Mouse (Mus musculus): ENCODE data around the gene Plch2. TPM values are rescaled to one million over a fixed set of nuclear protein-coding genes. Genes with fewer than 3 reads are reported as not detected.

The Plch2 gene
- polyA plus RNA-seq (2012) = not detected in 2 replicates

DNA sequence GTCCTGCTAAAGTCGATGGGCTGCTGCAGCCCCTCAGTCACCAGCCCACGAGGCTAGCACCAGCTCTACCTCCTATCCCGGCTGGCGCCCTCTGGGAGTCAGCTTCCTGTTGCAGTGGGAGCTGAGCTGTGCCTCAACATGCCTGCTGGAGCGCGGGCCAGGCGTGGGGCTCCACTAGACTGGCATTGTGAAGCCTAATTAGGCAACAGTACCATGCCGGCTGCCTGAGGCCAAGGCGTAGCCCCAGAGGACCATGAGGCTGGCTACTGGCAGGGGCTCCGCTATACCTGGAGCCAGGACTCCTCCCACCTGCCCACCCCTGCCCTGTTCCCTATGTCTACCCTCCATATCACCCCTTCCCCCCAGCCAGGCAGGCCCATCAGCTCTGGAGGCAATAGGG is at the start of gene Plch2:
Gene Plch2, minus strand, starts transcription at position 61 of the 400 bp plus-strand sequence.
- Histone ChIP-seq H3K4me1 (ENCODE audit: control insufficient read depth) (no peaks in the 10 kb centered on the region), H3K36me3 (ENCODE audit: control insufficient read depth) (no peaks in the 10 kb centered on the region), H3K27me3 (ENCODE audit: control insufficient read depth) (peaks cover 9% of the 10 kb centered on the region), H3K4me3 (replicated peaks) (no peak within 1 kb of the TSS), H3K9me3 (ENCODE audit: control insufficient read depth, low read length) (no peaks in the 10 kb centered on the region)
- no peak for TF ChIP-seq GATA1 (IDR thresholded peaks at IDR 0.05; ENCODE audit: low read length)
- no peak for TF ChIP-seq TAL1 (IDR thresholded peaks at IDR 0.05; ENCODE audit: low read length)

DNA sequence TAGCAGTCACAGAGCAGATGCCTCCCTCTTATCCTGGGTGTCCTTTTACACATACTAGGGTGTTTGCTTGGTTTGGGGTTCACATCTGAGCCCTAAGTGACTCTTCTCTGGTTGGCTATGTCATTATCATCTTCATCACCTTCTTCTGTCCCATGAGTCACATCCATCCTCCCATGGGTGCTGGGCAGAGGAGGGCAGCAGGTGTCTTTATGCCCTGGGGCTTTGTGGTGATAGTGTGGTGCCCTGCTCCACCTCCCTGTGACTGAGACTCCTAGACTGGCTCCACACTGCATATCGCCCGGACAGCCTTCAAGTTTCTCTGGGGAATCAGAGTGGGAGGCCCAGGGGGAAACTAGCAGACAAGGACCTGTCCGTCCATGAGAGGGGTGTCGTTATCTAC is 42.0 kb upstream of the Plch2 start:
- no peaks in the 10 kb centered on the region for H3K36me3 ChIP-seq (ENCODE audit: control insufficient read depth)
- TF ChIP-seq GATA1 (IDR thresholded peaks at IDR 0.05; ENCODE audit: low read length) (no peak), TAL1 (IDR thresholded peaks at IDR 0.05; ENCODE audit: low read length) (no peak)
- no peak overlapping the region for H3K4me3 ChIP-seq (replicated peaks)
- H3K9me3 ChIP-seq (ENCODE audit: control insufficient read depth, low read length) = no peaks in the 10 kb centered on the region
- H3K4me1 ChIP-seq (ENCODE audit: control insufficient read depth) = no peaks in the 10 kb centered on the region
- no peaks in the 10 kb centered on the region for H3K27me3 ChIP-seq (ENCODE audit: control insufficient read depth)

DNA sequence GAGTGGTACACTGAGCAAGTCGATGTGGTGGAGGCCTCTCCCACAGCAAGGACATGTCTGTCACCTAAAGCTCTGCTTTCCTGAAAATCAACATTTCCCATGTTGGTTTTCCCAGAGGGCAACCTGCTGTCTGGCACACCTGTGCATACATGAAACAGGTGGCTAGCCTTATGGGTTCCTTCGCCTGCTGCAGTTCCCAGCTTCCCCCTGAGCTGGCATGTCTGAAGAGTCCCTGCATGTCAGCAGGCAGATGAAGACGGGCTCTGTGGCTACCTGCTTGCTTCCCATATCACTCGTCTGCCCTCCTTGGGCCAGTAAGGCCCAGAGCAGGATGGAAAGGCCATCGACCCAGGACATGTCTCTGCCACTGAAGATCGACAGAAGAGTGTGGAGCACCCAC is 40.9 kb upstream of the Plch2 start:
- Histone ChIP-seq H3K9me3 (ENCODE audit: control insufficient read depth, low read length) (no peaks in the 10 kb centered on the region), H3K36me3 (ENCODE audit: control insufficient read depth) (peaks cover 7% of the 10 kb centered on the region), H3K27me3 (ENCODE audit: control insufficient read depth) (no peaks in the 10 kb centered on the region), H3K4me1 (ENCODE audit: control insufficient read depth) (no peaks in the 10 kb centered on the region), H3K4me3 (replicated peaks) (no peak overlapping the region)
- TF ChIP-seq GATA1 (IDR thresholded peaks at IDR 0.05; ENCODE audit: low read length) = no peak
- TF ChIP-seq TAL1 (IDR thresholded peaks at IDR 0.05; ENCODE audit: low read length) = no peak

DNA sequence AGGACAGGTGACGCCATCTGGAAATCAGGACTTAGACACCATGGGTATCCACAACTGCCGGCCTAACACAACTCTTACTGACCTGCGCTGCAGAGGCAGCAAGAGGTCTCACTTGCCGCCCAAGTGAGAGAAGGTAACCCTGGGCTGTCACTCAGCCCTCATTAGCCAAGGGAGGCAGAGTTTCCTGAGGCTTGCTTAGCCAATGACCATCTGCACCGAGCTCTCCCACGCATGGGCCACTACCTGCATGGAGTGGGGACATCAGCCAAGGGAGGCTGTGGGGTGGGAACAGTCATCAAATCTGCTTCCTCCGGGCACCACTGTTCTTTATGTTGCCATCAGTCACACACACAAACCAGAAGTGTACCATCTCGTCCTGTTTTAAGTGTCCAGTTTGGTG is 39.4 kb upstream of the Plch2 start:
- TF ChIP-seq GATA1 (IDR thresholded peaks at IDR 0.05; ENCODE audit: low read length) (no peak), TAL1 (IDR thresholded peaks at IDR 0.05; ENCODE audit: low read length) (no peak)
- Histone ChIP-seq H3K4me1 (ENCODE audit: control insufficient read depth) (no peaks in the 10 kb centered on the region; the same call in 1 of the 2 replicates), H3K4me3 (replicated peaks) (no peak overlapping the region), H3K27me3 (ENCODE audit: control insufficient read depth) (no peaks in the 10 kb centered on the region), H3K9me3 (ENCODE audit: control insufficient read depth, low read length) (no peaks in the 10 kb centered on the region), H3K36me3 (ENCODE audit: control insufficient read depth) (peaks cover 12% of the 10 kb centered on the region)

DNA sequence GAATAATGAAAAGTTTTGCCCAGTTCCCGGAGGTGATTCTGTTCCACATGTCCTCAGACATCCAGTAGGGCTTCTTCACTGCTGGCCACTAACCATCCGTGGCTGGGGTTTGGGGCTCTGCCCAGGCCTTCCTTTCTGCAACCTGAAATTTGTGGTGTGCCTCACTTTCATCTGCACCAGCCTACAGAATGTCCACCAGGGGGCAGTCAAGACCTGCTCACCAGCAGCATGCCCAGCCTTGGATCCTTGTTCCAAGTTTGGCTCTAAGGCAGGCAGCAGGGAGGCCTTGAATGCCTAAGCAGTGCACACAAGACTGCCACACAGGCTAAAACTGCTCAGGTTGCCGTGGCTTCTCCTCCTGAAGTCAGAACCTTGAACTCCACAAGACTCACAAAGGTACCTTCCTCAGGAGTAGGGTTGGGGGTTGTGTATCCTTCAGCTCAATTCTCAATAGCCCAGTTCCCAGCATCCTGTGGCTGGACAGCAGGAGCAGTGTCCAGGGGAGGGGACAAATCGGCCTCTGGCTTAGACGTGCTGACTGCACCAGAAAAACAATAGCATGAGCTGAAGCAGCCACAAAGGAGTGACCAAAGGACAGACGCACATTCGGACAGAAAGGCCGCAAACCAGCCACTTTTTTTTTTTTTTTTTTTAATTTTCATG is 38.8 kb upstream of the Plch2 start:
- Histone ChIP-seq H3K27me3 (ENCODE audit: control insufficient read depth) (no peaks in the 10 kb centered on the region), H3K4me1 (ENCODE audit: control insufficient read depth) (no peaks in the 10 kb centered on the region; the same call in 1 of the 2 replicates), H3K9me3 (ENCODE audit: control insufficient read depth, low read length) (no peaks in the 10 kb centered on the region), H3K4me3 (replicated peaks) (no peak overlapping the region), H3K36me3 (ENCODE audit: control insufficient read depth) (peaks cover 12% of the 10 kb centered on the region)
- no peak for TF ChIP-seq GATA1 (IDR thresholded peaks at IDR 0.05; ENCODE audit: low read length)
- TF ChIP-seq TAL1 (IDR thresholded peaks at IDR 0.05; ENCODE audit: low read length) = no peak

DNA sequence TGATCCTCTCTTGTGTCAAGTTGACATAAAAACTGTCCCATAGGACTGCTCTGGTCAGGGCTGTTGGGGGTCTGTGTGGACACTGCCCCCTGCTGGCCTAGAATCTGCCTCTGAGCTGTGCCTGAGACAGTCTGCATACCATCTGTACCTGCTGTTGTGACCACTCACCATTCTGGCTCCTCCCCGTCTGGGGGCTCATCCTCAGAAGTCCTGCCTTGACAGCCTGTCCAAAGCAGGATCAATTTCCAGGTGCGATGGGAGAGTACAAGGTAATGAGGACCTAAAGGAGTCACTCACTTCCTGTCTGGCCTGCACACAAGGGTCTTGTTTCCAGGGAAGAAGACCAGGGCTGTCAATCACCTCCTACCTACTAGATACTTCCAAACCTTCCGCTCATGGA is 38.0 kb upstream of the Plch2 start:
- H3K9me3 ChIP-seq (ENCODE audit: control insufficient read depth, low read length) = no peaks in the 10 kb centered on the region
- no peaks in the 10 kb centered on the region for H3K27me3 ChIP-seq (ENCODE audit: control insufficient read depth)
- no peak overlapping the region for H3K4me3 ChIP-seq (replicated peaks)
- H3K4me1 ChIP-seq (ENCODE audit: control insufficient read depth) = no peaks in the 10 kb centered on the region; the same call in 1 of the 2 replicates
- peaks cover 16% of the 10 kb centered on the region for H3K36me3 ChIP-seq (ENCODE audit: control insufficient read depth)
- TF ChIP-seq GATA1 (IDR thresholded peaks at IDR 0.05; ENCODE audit: low read length) (no peak), TAL1 (IDR thresholded peaks at IDR 0.05; ENCODE audit: low read length) (no peak)

DNA sequence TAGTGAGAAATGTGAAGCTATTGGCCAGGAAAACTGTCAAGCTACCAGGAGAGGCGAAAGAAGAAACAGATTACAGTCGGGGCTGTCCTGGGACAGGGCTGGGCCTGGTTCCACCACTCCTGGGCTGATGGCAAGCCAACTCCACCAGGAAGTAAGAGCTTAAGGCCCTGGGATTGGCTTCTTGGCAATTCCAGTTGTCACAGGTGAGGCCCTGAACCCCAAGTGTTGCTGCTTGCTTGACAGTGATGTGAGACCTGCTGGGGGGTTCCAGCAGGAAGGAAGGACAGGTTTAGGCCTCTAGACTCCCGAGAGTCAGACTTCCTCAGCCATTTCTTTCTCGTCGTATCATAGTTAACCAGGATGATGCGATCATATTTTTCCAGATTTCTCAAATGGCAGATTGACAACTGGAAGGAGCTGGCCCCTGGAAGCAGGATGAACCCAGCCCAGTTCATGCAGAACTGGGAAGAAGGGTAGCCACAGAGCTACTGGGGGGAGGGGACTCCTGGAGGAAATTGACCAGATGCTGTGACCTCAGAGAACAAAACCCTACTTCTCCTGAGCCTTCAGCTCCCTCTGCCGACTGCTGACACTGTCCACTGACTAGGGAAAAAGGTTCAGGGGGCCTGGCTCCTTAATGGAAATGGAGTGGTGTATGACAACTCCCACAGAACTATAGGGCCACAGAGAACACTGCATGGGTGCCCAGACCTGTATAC is 37.0 kb upstream of the Plch2 start:
- no peaks in the 10 kb centered on the region for H3K9me3 ChIP-seq (ENCODE audit: control insufficient read depth, low read length)

DNA sequence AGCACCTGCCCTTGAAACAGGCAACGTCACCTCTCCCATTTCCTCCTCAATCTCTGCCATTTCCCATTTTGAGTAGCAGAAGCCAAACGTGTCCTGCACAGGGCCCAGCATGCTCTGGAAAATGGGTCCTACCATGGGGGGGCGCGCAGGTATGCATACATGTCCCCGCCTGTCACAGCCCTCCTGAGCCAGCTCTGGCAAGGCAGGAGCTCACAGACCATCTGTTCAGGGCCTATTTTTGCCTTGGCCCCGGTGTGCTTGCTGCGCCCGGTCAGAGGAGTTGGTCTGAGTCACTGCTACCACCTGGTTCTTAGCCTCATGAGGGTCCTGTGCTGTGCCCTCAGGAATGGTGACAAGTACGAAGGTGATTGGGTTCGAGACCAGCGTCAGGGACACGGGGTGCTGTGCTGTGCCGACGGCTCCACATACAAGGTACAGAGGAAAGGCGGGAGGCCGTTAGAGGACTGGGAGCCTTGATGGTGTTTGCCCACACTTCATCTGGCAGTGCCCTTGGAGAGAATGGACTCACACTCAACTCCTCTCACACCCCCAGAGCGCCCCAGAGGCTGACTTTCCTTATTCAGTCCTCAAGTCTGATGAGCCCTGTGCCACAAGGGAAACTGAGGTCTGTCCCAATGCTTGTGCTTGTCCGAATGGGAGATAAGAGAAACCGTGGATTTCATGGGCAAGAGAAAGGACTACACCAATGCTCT is 36.3 kb upstream of the Plch2 start:
- H3K36me3 ChIP-seq (ENCODE audit: control insufficient read depth) = peaks cover 23% of the 10 kb centered on the region
- H3K4me1 ChIP-seq (ENCODE audit: control insufficient read depth) = no peaks in the 10 kb centered on the region; the same call in 1 of the 2 replicates
- no peaks in the 10 kb centered on the region for H3K27me3 ChIP-seq (ENCODE audit: control insufficient read depth)
- no peak overlapping the region for H3K4me3 ChIP-seq (replicated peaks)
- no peaks in the 10 kb centered on the region for H3K9me3 ChIP-seq (ENCODE audit: control insufficient read depth, low read length)
- TF ChIP-seq TAL1 (IDR thresholded peaks at IDR 0.05; ENCODE audit: low read length) (no peak), GATA1 (IDR thresholded peaks at IDR 0.05; ENCODE audit: low read length) (no peak)

More for the DNA sequence above, 37.0 kb upstream of the Plch2 start:
- no peaks in the 10 kb centered on the region; the same call in 1 of the 2 replicates for H3K4me1 ChIP-seq (ENCODE audit: control insufficient read depth)
- H3K36me3 ChIP-seq (ENCODE audit: control insufficient read depth) = peaks cover 23% of the 10 kb centered on the region
- no peaks in the 10 kb centered on the region for H3K27me3 ChIP-seq (ENCODE audit: control insufficient read depth)
- TF ChIP-seq TAL1 (IDR thresholded peaks at IDR 0.05; ENCODE audit: low read length) = no peak
- TF ChIP-seq GATA1 (IDR thresholded peaks at IDR 0.05; ENCODE audit: low read length) = no peak
- H3K4me3 ChIP-seq (replicated peaks) = no peak overlapping the region

Data from erythroblast, embryonic 14.5 days (primary cell).